ENCODE assay signal across 29 mouse cellular contexts in genomic region chr3:103496683-103497082, GRCm38 (mm10).
DNase-seq lines count a peak whose midpoint lies in the region; ATAC-seq and TF ChIP-seq lines count a peak whose summit lies in the region.
"Had no signal": no experiment of that assay in that cellular context is flagged by ENCODE, and none has a peak within 500 bp of the region (broad histone marks: within the 10 kb centered on the region; RNA-seq: fewer than 3 reads in every experiment).

No protein-coding gene starts in this region.

- H3K4me2 ChIP-seq in kidney, embryonic 16.5 days (replicated peaks; ENCODE audit: low read depth, low read length) = no peak overlapping the region
- H3K4me2 ChIP-seq: embryonic facial prominence, embryonic 13.5 days; forebrain, embryonic 12.5 days; forebrain, embryonic 15.5 days; heart, embryonic 12.5 days; heart, embryonic 15.5 days; hindbrain, embryonic 14.5 days had no signal

- no peak for DNase-seq in kidney, postnatal 10 days
- peak; percentile 40 for DNase-seq in retina, postnatal 1 day
- no peak for DNase-seq in retina, embryonic 14.5 days (ENCODE audit: low spot score)
- no peak for DNase-seq in gastrocnemius, postnatal 14 days
- DNase-seq: adrenal gland, adult 2 months; adrenal gland, postnatal 14 days; cerebellum, adult 11-12 months; cerebellum, adult 8-10 months; cerebellum, postnatal 10 days; cerebellum, postnatal 36 days; embryo, embryonic 11 days; gastrocnemius, adult 2 months; gastrocnemius, postnatal 25 days; heart, adult 18-20 months; heart, postnatal 10 days; heart, postnatal 36 days had no signal

- H3K36me3 ChIP-seq in kidney, embryonic 16.5 days (ENCODE audit: insufficient read depth, low read length) = no peaks in the 10 kb centered on the region
- H3K36me3 ChIP-seq: embryonic facial prominence, embryonic 10.5 days; embryonic facial prominence, embryonic 13.5 days; forebrain, embryonic 12.5 days; forebrain, embryonic 15.5 days; heart, embryonic 12.5 days; heart, embryonic 15.5 days; hindbrain, embryonic 10.5 days had no signal

- no peak overlapping the region for H3K9ac ChIP-seq in kidney, embryonic 16.5 days (replicated peaks; ENCODE audit: low read length)
- H3K9ac ChIP-seq: embryonic facial prominence, embryonic 13.5 days; forebrain, embryonic 12.5 days; forebrain, embryonic 15.5 days; heart, embryonic 12.5 days; heart, embryonic 15.5 days; hindbrain, embryonic 14.5 days had no signal

- intact Hi-C loops in gastrocnemius, postnatal 14 days (cut with DNase I; ENCODE audit: low total_unique reads) = no loop called here

- WGBS in kidney, embryonic 16.5 days = 35% methylated on average over 3 of the region's 3 CpGs
- 30% methylated on average over 3 of the region's 3 CpGs for WGBS in olfactory bulb, adult 2 months

- H3K27ac ChIP-seq in kidney, embryonic 16.5 days (ENCODE audit: low read length) = no peak overlapping the region
- peak overlapping the region; percentile 68; the same call in 1 of the 2 replicates for H3K27ac ChIP-seq in olfactory bulb, adult 2 months (ENCODE audit: insufficient read depth, low read depth, low read length)
- H3K27ac ChIP-seq: embryonic facial prominence, embryonic 10.5 days; embryonic facial prominence, embryonic 13.5 days; forebrain, embryonic 12.5 days; forebrain, embryonic 15.5 days; gastrocnemius, adult 2 months; heart, embryonic 15.5 days; hindbrain, embryonic 10.5 days; hindbrain, embryonic 14.5 days; hindbrain, postnatal 0 days had no signal

- TF ChIP-seq CTCF in olfactory bulb, adult 2 months (IDR thresholded peaks at IDR 0.05; ENCODE audit: insufficient read depth, low read depth, low read length) = no peak

- H3K4me3 ChIP-seq in kidney, embryonic 16.5 days (ENCODE audit: low read length) = no peak overlapping the region
- no peak overlapping the region for H3K4me3 ChIP-seq in olfactory bulb, adult 2 months (ENCODE audit: insufficient read depth, low read depth, low read length)
- H3K4me3 ChIP-seq: embryonic facial prominence, embryonic 10.5 days; embryonic facial prominence, embryonic 13.5 days; erythroblast, embryonic 14.5 days; forebrain, embryonic 12.5 days; forebrain, embryonic 15.5 days; gastrocnemius, adult 2 months; heart, embryonic 12.5 days; heart, embryonic 15.5 days; hindbrain, embryonic 10.5 days had no signal

- H3K4me1 ChIP-seq in kidney, embryonic 16.5 days (ENCODE audit: insufficient read depth, low read length) = 0 out of 2 replicates have a peak, but pooled peaks cover 5% of the 10 kb centered on the region
- H3K4me1 ChIP-seq in olfactory bulb, adult 2 months (ENCODE audit: control insufficient read depth, insufficient read depth, low read length) = peaks cover 14% of the 10 kb centered on the region
- H3K4me1 ChIP-seq: embryonic facial prominence, embryonic 13.5 days; forebrain, embryonic 15.5 days; heart, embryonic 12.5 days; heart, embryonic 15.5 days had no signal

- ATAC-seq in kidney, embryonic 16.5 days (ENCODE audit: low FRiP score, low TSS enrichment) = peak; percentile 54; the same call in 1 of the 2 replicates
- ATAC-seq: CD4-positive, CD25-positive, alpha-beta regulatory T cell, adult 4 months; forebrain, embryonic 15.5 days; hindbrain, postnatal 0 days had no signal

- H3K27me3 ChIP-seq in kidney, embryonic 16.5 days (ENCODE audit: insufficient read depth, low read length) = no peaks in the 10 kb centered on the region
- H3K27me3 ChIP-seq: embryonic facial prominence, embryonic 13.5 days; forebrain, embryonic 12.5 days; forebrain, embryonic 15.5 days; heart, embryonic 12.5 days; heart, embryonic 15.5 days had no signal

- TF ChIP-seq POLR2A in olfactory bulb, adult 2 months (IDR thresholded peaks at IDR 0.05; ENCODE audit: insufficient read depth, low read depth, low read length) = no peak

- no peaks in the 10 kb centered on the region for H3K9me3 ChIP-seq in kidney, embryonic 16.5 days (ENCODE audit: low read length)
- H3K9me3 ChIP-seq: embryonic facial prominence, embryonic 10.5 days; embryonic facial prominence, embryonic 13.5 days; forebrain, embryonic 12.5 days; forebrain, embryonic 15.5 days; heart, embryonic 12.5 days; heart, embryonic 15.5 days; hindbrain, embryonic 10.5 days had no signal
